ENCODE assay signal across 21 mouse cellular contexts in the genomic region with DNA sequence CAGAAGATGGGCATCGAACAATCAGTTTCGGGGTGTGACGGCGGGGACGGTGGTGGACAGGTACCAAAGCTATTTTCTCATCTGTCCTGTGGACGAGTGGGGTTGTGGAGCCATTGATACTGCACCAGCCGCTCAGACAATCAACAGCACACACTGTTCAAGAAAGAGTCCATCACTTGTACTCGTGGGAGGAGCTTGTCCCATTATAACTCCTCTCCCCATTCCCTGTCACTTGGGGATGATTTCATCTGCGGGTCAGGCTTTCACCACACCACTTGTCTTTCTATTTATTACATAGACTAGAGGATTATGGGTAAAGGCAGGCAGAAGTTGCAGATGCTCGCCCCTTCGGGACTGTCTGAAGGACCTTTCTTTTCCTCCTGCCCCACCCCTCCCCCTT. TPM values are rescaled to one million over a fixed set of nuclear protein-coding genes. Genes with fewer than 3 reads are reported as not detected.
DNase-seq lines count a peak whose midpoint lies in the region; ATAC-seq and TF ChIP-seq lines count a peak whose summit lies in the region.
"Had no signal": no experiment of that assay in that cellular context is flagged by ENCODE, and none has a peak within 500 bp of the region (broad histone marks: within the 10 kb centered on the region; RNA-seq: fewer than 3 reads in every experiment).

No protein-coding gene starts in this region.

- 64% methylated on average over 11 of the region's 11 CpGs for WGBS in heart, adult 2 months
- 55% methylated on average over 11 of the region's 11 CpGs for WGBS in heart, embryonic 13.5 days
- 64% methylated on average over 11 of the region's 11 CpGs for WGBS in heart, embryonic 16.5 days

- H3K4me1 ChIP-seq in heart, adult 2 months (ENCODE audit: control insufficient read depth, insufficient read depth, low read length) = peaks cover 1% of the 10 kb centered on the region
- H3K4me1 ChIP-seq in heart, embryonic 13.5 days = peaks cover 45% of the 10 kb centered on the region
- H3K4me1 ChIP-seq in heart, embryonic 16.5 days (ENCODE audit: control insufficient read depth, insufficient read depth, low read length) = peaks cover 27% of the 10 kb centered on the region
- H3K4me1 ChIP-seq: embryonic facial prominence, embryonic 15.5 days had no signal

- H3K9ac ChIP-seq in heart, adult 2 months (ENCODE audit: low read depth, low read length) = no peak overlapping the region
- H3K9ac ChIP-seq in heart, embryonic 13.5 days = peak overlapping the region; percentile 71
- peak overlapping the region; percentile 68; the same call in 1 of the 2 replicates for H3K9ac ChIP-seq in heart, embryonic 16.5 days (ENCODE audit: low read length)
- H3K9ac ChIP-seq: embryonic facial prominence, embryonic 15.5 days; hindbrain, embryonic 12.5 days had no signal

- no peak overlapping the region for H3K4me2 ChIP-seq in heart, embryonic 13.5 days
- H3K4me2 ChIP-seq in heart, embryonic 16.5 days (ENCODE audit: low read depth, low read length) = no peak overlapping the region
- H3K4me2 ChIP-seq: embryonic facial prominence, embryonic 15.5 days had no signal

- peak; percentile 27 to 34 for DNase-seq in heart, adult 2 months
- no peak for DNase-seq in heart, postnatal 25 days (ENCODE audit: low spot score)
- DNase-seq in adrenal gland, adult 18-20 months (ENCODE audit: low spot score in 2 of 2) = no peak
- no peak for DNase-seq in left cerebral cortex, postnatal 25 days (ENCODE audit: low spot score in 2 of 2)
- DNase-seq: adrenal gland, adult 8-10 months; adrenal gland, postnatal 36 days; cerebellum, adult 2 months; cerebellum, postnatal 14 days; embryo, embryonic 11 days; kidney, adult 9 months had no signal

- H3K79me2 ChIP-seq in heart, adult 2 months (replicated peaks; ENCODE audit: control insufficient read depth, insufficient read depth, low read length) = 0 out of 2 replicates have a peak, but pooled peaks cover 1% of the 10 kb centered on the region

- no peak overlapping the region for H3K4me3 ChIP-seq in heart, adult 2 months
- H3K4me3 ChIP-seq in heart, embryonic 13.5 days = no peak overlapping the region
- no peak overlapping the region for H3K4me3 ChIP-seq in heart, embryonic 16.5 days (ENCODE audit: low read length)
- H3K4me3 ChIP-seq: embryonic facial prominence, embryonic 15.5 days; erythroblast, embryonic 14.5 days; forebrain, embryonic 10.5 days; hindbrain, embryonic 12.5 days had no signal

- TF ChIP-seq CTCF in heart, adult 2 months (IDR thresholded peaks at IDR 0.05) = no peak

- H3K9me3 ChIP-seq in heart, embryonic 13.5 days = no peaks in the 10 kb centered on the region
- no peaks in the 10 kb centered on the region for H3K9me3 ChIP-seq in heart, embryonic 16.5 days (replicated peaks; ENCODE audit: control insufficient read depth, low read length)
- H3K9me3 ChIP-seq: embryonic facial prominence, embryonic 15.5 days; hindbrain, embryonic 12.5 days had no signal

- no peak for ATAC-seq in heart, embryonic 13.5 days (ENCODE audit: extremely low read depth, insufficient number of reproducible peaks, low FRiP score, low TSS enrichment)
- peak; percentile 29; the same call in 1 of the 2 replicates for ATAC-seq in heart, embryonic 16.5 days (replicated peaks; ENCODE audit: extremely low read depth, insufficient read depth, low FRiP score)
- ATAC-seq: forebrain, embryonic 14.5 days; hindbrain, embryonic 16.5 days; inflammation-experienced regulatory T-cells, adult 6 months; intestine, postnatal 0 days had no signal

- TF ChIP-seq POLR2A in heart, adult 2 months (IDR thresholded peaks at IDR 0.05; ENCODE audit: insufficient read depth, low read depth, low read length) = peak; percentile 64

- intact Hi-C loops in heart, adult 2 months (cut with DNase I) = loop anchor here (2.0 kb wide), 2 partner anchors 15 to 73 kb away; no protein-coding TSS in a partner anchor
- intact Hi-C loops in heart, postnatal 25 days (cut with DNase I) = loop anchor here (10.0 kb wide), 1 partner anchor 125 kb away; no protein-coding TSS in a partner anchor
- intact Hi-C loops in left cerebral cortex, postnatal 25 days (cut with DNase I) = no loop called here

- no peaks in the 10 kb centered on the region for H3K27me3 ChIP-seq in heart, adult 2 months (ENCODE audit: control insufficient read depth, insufficient read depth, low read length)
- H3K27me3 ChIP-seq in heart, embryonic 13.5 days (replicated peaks) = no peaks in the 10 kb centered on the region
- H3K27me3 ChIP-seq in heart, embryonic 16.5 days (ENCODE audit: control insufficient read depth, insufficient read depth, low read length) = no peaks in the 10 kb centered on the region
- H3K27me3 ChIP-seq: embryonic facial prominence, embryonic 15.5 days; hindbrain, embryonic 12.5 days had no signal

- 0 out of 2 replicates have a peak, but pooled peaks have one; percentile 75 for TF ChIP-seq EP300 in heart, adult 2 months (IDR thresholded peaks at IDR 0.05; ENCODE audit: insufficient read depth, low read depth, low read length)

- peak overlapping the region; percentile 93 for H3K27ac ChIP-seq in heart, adult 2 months
- H3K27ac ChIP-seq in heart, embryonic 13.5 days (replicated peaks) = peak overlapping the region; percentile 99
- peak overlapping the region; percentile 97 for H3K27ac ChIP-seq in heart, embryonic 16.5 days (ENCODE audit: low read length)
- H3K27ac ChIP-seq: embryonic facial prominence, embryonic 15.5 days; forebrain, embryonic 10.5 days; hindbrain, embryonic 12.5 days had no signal

- peaks cover 32% of the 10 kb centered on the region for H3K36me3 ChIP-seq in heart, adult 2 months (ENCODE audit: control insufficient read depth, insufficient read depth, low read length)
- H3K36me3 ChIP-seq in heart, embryonic 13.5 days = peaks cover 29% of the 10 kb centered on the region
- H3K36me3 ChIP-seq in heart, embryonic 16.5 days (ENCODE audit: control insufficient read depth, insufficient read depth) = peaks cover 8% of the 10 kb centered on the region
- H3K36me3 ChIP-seq: embryonic facial prominence, embryonic 15.5 days had no signal

RNA-seq across cellular contexts. Expression of a gene that starts 11.6 kb away (rescaled TPM):
- 100 to 1,000 TPM; 176 to 182 TPM for total RNA-seq in heart, adult 2 months (2021)
- polyA plus RNA-seq in heart, adult 2 months (2012; rRNA removed) = 225 and 252 TPM in 2 replicates
- total RNA-seq in heart, postnatal 25 days (2021) = 100 to 1,000 TPM; 188 to 202 TPM
- 34.9 and 44.8 TPM in 2 replicates for polyA plus RNA-seq in heart, embryonic 13.5 days (2015; fragmentation: Nextera tagmentation; extraction: Ambion mirVana)
- 50.7 and 53.4 TPM in 2 replicates for polyA plus RNA-seq in heart, embryonic 16.5 days (2015; fragmentation: Nextera tagmentation; extraction: Ambion mirVana)
- total RNA-seq in adrenal gland, adult 18-20 months (2021) = 1 to 10 TPM; 2.2 to 4.6 TPM
- 10 to 100 TPM; 26.5 to 26.8 TPM for total RNA-seq in left cerebral cortex, postnatal 25 days (2021)
- total RNA-seq: common myeloid progenitor, adult 5-6 weeks had no signal
- polyA plus RNA-seq: erythroblast, embryonic 14.5 days had no signal

Comparison
In these comparisons a context has a peak if more than half of its experiments do, and no peak if none do; other contexts are left out.
1. DNase-seq: peak in heart, adult 2 months (2 of 2); none in heart, postnatal 25 days (single experiment), adrenal gland, adult 18-20 months (0 of 2) and left cerebral cortex, postnatal 25 days (0 of 2).
2. RNA of a gene that starts 11.6 kb away (total RNA-seq): 188 to 202 TPM in heart, postnatal 25 days and 176 to 182 TPM in heart, adult 2 months; 26.5 to 26.8 TPM in left cerebral cortex, postnatal 25 days and 2.2 to 4.6 TPM in adrenal gland, adult 18-20 months; every median in the first group is over 4 times any median in the second.
3. Peak in every context shown above with its lines, with median percentiles within 50 percentile points of each other: H3K27ac ChIP-seq.